Mouse (Mus musculus) heart, embryonic 10.5 days (tissue): ENCODE results near the gene Plagl2. TPM values are rescaled to one million over a fixed set of nuclear protein-coding genes. Genes with fewer than 3 reads are reported as not detected.
A peak's percentile ranks its signal among the peaks of the same experiment; 100 is the strongest.
"Not testable (repeated sequence)": the region's sequence is repeated elsewhere in the genome, so short reads cannot be mapped to it uniquely, and the experiment has no call there.

Experiments used
- DNase-seq: peaks from one replicate; pipeline ENCODE4 v3.0.0-alpha.2; 2017; ENCODE audit warnings: low spot score
- H3K27ac ChIP-seq: fragments of 300-500 bp; sonication (generic); 2 replicates; pipeline ENCODE4 v1.5.1; 2016; ENCODE audit warnings: mild to moderate bottlenecking
- H3K27me3 ChIP-seq: fragments of 300-500 bp; sonication (generic); 2 replicates; pipeline ENCODE4 v1.6.1; 2016; ENCODE audit warnings: mild to moderate bottlenecking; ENCODE audit not compliant: poor library complexity, insufficient read depth, severe bottlenecking
- H3K36me3 ChIP-seq: fragments of 300-500 bp; sonication (generic); 2 replicates; pipeline ENCODE4 v1.6.1; 2016; ENCODE audit warnings: mild to moderate bottlenecking, moderate library complexity
- H3K4me1 ChIP-seq: fragments of 300-500 bp; sonication (generic); 2 replicates; pipeline ENCODE4 v1.6.1; 2016; ENCODE audit warnings: mild to moderate bottlenecking
- H3K4me3 ChIP-seq: fragments of 300-500 bp; sonication (generic); 2 replicates; pipeline ENCODE4 v1.5.1; 2016; ENCODE audit warnings: mild to moderate bottlenecking, moderate library complexity
- H3K9me3 ChIP-seq: fragments of 300-500 bp; sonication (generic); 2 replicates; pipeline ENCODE4 v1.6.1; 2016; ENCODE audit warnings: mild to moderate bottlenecking, moderate library complexity
- WGBS: fragments of 180-500 bp; shearing (Covaris S2); methylation state at CpG from one replicate; pipeline ENCODE4 v1.1.7; 2016; 5-methylcytosine and 5-hydroxymethylcytosine counted together
- polyA plus RNA-seq: library from polyadenylated mRNA; unstranded; fragments of >200 nt; fragmentation: Nextera tagmentation; extraction: Ambion mirVana; gene quantifications from 2 replicates; pipeline ENCODE4 v1.2.1, GENCODE M21; 2016

Gene Plagl2
- polyA plus RNA-seq = 22.4 and 22.8 TPM in 2 replicates

DNA sequence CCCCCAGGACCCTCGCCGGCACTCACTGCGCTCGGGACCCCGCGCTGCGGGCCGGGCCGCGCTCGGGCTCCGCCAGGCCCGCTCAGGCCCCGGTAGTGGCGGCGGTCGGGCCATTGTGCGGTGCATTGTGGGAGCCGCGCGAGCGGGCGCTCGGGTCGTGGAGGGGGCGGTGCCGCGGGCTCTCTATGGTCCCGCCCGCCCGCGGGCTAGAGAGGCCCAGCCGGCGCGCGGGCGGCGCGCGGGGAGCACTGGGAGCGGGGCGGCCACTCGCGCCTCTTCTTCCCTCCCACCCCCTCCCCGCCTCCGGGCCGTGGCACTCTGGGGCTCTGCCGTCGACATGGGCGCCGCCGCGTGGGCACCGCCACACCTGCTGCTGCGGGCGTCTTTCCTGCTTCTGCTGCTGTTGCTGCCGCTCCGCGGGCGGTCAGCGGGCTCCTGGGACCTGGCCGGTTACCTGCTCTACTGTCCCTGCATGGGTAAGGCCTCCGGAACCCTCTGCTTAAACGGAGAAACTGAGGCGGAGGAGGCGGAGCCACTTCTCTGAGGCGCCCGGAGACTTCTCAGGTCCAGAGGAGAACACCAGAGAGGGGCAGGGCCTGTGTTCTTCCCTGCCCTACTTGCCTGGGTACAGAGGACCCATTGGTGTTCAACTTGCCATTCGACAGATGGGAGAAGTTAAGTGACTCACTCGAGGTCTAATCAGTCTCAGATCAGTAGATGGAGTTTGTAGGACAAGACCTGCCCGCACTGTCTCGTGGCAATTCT, at the start of gene Plagl2, which contains the start of gene Pofut1:
Plagl2 (minus strand) TSS at position 177 of the 765 bp plus-strand sequence.
Pofut1 (plus strand) TSS at position 284 of the 765 bp plus-strand sequence.
- Histone ChIP-seq H3K9me3 (no peaks in the 10 kb centered on the region), H3K27ac (peak within 1 kb of the TSS; percentile 95), H3K27me3 (no peaks in the 10 kb centered on the region), H3K36me3 (peaks cover 27% of the 10 kb centered on the region), H3K4me3 (peak within 1 kb of the TSS; percentile 79), H3K4me1 (peaks cover 41% of the 10 kb centered on the region)
- WGBS = under 1% methylated on average over 72 of the region's 72 CpGs
- peak; percentile 93 for DNase-seq

DNA sequence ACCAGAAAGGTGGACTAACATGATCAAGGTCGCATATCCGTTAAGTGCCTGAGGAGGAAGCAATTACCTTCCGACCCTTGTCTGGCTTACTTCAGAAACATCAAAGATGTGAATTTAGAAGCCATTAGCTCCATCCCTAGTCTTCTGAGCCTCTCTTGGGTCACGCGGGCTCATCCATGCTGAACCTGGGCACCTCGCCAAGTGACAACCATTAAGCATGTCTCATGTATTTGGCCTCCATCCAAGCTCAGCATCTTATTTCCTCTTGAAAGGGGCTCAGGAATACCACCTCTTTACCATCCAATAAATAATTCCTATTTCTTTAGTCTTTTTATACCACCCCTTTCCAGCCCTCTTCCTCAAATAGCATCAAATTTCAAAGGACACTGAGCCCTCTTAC, 46.6 kb upstream of the Plagl2 start:
- peaks cover 20% of the 10 kb centered on the region for H3K4me1 ChIP-seq
- no peak for DNase-seq
- 72% methylated on average over 6 of the region's 6 CpGs for WGBS

DNA sequence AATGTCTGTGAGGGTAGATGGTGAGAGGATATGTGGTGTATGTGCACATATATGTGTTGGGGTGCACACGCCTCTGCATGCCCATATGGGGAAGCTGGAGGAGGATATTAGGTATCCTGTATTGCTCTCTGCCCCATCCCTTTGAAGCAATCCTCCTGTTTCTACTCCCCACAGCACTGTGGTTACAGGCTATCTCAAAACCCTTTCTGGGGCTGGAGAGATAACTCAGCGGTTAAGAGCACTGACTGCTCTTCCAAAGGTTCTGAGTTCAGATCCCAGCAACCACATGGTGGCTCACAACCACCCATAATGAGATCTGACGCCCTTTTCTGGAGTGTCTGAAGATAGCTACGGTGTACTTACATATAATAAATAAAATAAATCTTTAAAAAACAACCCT, 45.3 kb upstream of the Plagl2 start:
- no peaks in the 10 kb centered on the region for H3K36me3 ChIP-seq
- no peak overlapping the region for H3K27ac ChIP-seq
- DNase-seq = no peak
- 77% methylated on average over 4 of the region's 4 CpGs for WGBS
- peaks cover 8% of the 10 kb centered on the region; the same call in 1 of the 2 replicates for H3K4me1 ChIP-seq
- H3K27me3 ChIP-seq = no peaks in the 10 kb centered on the region
- no peak overlapping the region for H3K4me3 ChIP-seq
- no peaks in the 10 kb centered on the region for H3K9me3 ChIP-seq

More for the DNA sequence above, 46.6 kb upstream of the Plagl2 start:
- no peaks in the 10 kb centered on the region for H3K9me3 ChIP-seq
- no peaks in the 10 kb centered on the region for H3K27me3 ChIP-seq
- no peak overlapping the region for H3K27ac ChIP-seq
- H3K36me3 ChIP-seq = no peaks in the 10 kb centered on the region
- H3K4me3 ChIP-seq = no peak overlapping the region

DNA sequence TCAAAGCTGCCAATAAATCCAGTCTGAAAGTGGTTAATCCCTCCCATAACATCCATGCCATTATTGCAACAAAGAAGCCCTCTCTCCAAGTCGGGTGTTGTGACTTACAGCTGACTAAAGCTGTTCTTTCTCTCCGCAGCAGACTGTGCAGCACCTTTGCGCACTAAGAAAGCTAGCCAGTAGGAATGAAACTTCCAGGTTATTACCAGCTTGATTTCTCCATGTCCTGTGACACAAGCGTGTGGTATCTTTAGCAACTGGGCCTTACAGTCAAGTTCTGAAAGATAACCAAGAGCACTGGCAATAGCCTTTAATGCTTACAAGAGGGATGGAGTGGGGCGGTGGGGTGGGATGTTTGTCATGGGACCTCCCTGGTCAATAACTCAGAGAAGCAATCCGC, 42.7 kb upstream of the Plagl2 start:
- 87% methylated on average over 6 of the region's 6 CpGs for WGBS

DNA sequence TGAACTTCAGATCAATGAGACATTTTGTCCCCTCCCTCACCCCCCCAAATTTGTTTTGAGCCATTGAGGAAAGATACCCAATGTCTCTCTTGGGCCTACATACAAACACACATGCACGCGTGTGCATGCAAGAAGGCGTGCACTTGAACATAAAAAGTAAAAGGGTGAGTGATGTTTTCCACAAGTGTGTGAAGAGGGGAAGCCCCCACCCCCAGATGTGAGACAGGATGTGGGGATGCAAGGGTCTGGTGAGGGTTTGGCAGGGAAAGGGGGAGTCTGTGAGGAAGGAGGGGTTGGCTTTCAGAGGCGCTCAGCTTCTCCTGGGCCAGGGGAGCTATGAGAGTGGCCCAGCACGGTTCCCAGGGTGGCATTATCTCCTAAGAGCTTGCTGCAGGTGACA, 37.1 kb upstream of the Plagl2 start:
- no peak overlapping the region for H3K27ac ChIP-seq
- 82% methylated on average over 5 of the region's 5 CpGs for WGBS
- no peaks in the 10 kb centered on the region for H3K27me3 ChIP-seq
- no peaks in the 10 kb centered on the region for H3K9me3 ChIP-seq
- H3K36me3 ChIP-seq = no peaks in the 10 kb centered on the region
- H3K4me3 ChIP-seq = no peak overlapping the region
- peaks cover 4% of the 10 kb centered on the region; the same call in 1 of the 2 replicates for H3K4me1 ChIP-seq
- no peak for DNase-seq

More for the DNA sequence above, 42.7 kb upstream of the Plagl2 start:
- Histone ChIP-seq H3K27me3 (no peaks in the 10 kb centered on the region), H3K27ac (no peak overlapping the region), H3K4me1 (no peaks in the 10 kb centered on the region; the same call in 1 of the 2 replicates), H3K9me3 (no peaks in the 10 kb centered on the region), H3K36me3 (no peaks in the 10 kb centered on the region), H3K4me3 (no peak overlapping the region)
- no peak for DNase-seq

DNA sequence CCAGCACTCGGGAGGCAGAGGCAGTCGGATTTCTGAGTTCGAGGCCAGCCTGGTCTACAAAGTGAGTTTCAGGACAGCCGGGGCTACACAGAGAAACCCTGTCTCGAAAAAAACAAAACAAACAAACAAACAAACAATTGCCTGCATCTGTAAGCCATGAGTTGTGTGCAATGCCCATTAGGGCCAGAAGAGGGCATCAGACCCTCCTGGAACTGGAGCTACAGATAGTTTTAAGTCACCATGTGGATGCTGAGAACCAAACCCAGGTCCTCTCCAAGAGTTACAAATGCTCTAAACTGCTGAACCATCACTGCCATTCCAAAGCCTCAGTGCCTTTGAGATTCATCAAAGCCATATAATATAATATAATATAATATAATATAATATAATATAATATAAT, 35.6 kb upstream of the Plagl2 start:
- H3K4me1 ChIP-seq, H3K36me3 ChIP-seq, H3K27me3 ChIP-seq, H3K4me3 ChIP-seq, H3K9me3 ChIP-seq, DNase-seq, H3K27ac ChIP-seq: not testable (repeated sequence)
- 88% methylated on average over 5 of the region's 5 CpGs for WGBS

DNA sequence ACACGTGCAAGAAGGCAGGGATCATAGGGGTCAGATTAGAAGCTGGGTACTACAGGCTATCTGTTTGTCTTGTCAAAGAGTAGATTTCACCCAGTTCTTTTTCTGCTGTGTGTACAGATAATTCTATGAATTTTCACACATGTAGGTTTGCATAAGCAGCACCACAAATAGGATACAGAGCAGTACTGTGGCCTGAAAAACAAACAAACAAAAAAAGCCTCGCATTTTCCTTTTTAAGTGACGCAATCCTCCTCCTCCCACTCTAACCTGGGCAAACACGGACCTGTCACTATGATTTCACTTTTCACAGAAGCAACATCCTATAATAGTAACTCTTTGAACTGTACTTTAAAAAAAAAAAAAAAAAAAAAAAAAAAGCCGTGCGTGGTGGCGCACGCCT, 35.2 kb upstream of the Plagl2 start:
- 92% methylated on average over 8 of the region's 8 CpGs for WGBS
- Histone ChIP-seq H3K27ac (no peak overlapping the region), H3K4me1 (peaks cover 8% of the 10 kb centered on the region), H3K27me3 (no peaks in the 10 kb centered on the region), H3K4me3 (no peak overlapping the region), H3K36me3 (no peaks in the 10 kb centered on the region), H3K9me3 (no peaks in the 10 kb centered on the region)
- DNase-seq = no peak

DNA sequence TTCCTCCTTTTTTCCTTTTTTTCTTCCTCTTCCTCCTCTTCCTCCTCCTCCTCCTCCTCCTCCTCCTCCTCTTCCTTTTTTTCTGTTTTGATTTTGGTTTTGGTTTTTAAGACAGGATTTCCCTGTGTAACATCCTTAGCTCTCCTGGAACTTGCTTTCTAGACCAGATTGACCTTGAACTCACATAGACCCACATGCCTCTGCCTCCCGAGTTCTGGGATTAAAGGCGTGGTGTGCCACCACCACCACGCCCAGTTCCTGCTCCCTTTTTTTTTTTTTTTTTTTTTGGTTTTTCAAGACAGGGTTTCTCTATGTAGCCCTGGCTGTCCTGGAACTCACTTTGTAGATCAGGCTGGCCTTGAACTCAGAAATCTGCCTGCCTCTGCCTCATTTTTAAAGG, 34.4 kb upstream of the Plagl2 start:
- H3K36me3 ChIP-seq, H3K27ac ChIP-seq, H3K27me3 ChIP-seq, DNase-seq, H3K4me1 ChIP-seq, H3K9me3 ChIP-seq, H3K4me3 ChIP-seq: not testable (repeated sequence)
- WGBS = 71% methylated on average over 3 of the region's 3 CpGs

DNA sequence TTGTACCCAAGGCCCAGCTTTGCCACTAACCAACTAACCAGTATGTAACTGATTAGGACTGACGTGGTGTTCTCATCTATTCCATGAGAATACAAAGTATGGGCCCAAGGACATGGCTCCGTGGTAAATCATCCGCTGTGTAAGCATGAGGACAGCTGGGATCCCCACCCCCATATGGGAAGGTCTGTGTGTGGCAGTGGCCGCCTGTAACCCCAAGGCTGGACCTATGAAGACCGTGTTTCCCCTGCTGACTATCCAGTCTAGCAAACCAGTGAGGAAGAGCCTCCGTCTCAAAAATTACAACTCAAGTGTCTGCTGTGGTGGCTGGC, 33.7 kb upstream of the Plagl2 start:
- Histone ChIP-seq H3K4me1 (peaks cover 10% of the 10 kb centered on the region), H3K27ac (peak overlapping the region; percentile 1; the same call in 1 of the 2 replicates), H3K36me3 (no peaks in the 10 kb centered on the region), H3K4me3 (no peak overlapping the region), H3K27me3 (no peaks in the 10 kb centered on the region), H3K9me3 (no peaks in the 10 kb centered on the region)
- 77% methylated on average over 6 of the region's 6 CpGs for WGBS
- no peak for DNase-seq

DNA sequence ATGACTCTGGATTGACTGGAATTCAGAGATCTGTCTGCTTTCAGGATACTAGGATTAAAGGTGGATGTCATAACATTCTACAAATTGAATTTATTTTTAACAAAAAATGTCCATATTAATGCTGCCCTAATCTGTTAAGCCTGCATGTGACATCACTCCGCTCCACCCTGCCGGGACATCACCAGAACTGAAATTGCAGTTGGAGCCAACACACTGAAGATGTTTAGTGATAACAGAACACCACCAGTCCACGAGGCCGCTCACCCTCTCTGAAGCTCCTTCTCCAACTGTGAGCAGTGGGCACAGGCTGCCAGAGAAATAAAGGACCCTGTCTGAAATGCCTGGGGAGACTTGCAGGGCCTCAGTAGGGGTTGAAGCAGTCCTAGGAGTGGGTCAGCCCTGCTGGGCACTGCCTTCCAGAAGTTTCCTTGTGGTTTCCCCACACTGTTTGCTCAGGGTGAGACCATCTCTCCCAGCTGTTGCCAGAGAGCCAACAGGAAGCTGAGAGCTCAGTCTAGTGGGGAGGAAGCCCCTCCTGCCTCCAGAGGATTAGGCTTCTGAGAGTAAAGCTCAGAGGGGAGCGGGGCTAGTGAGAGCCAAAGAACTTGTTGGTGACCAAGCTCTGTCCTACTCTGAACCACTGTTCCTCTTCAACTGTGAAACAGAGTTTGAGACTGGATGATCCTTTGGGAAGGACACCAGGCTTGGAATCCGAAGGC, 33.1 kb upstream of the Plagl2 start:
- not testable (repeated sequence) for H3K36me3 ChIP-seq, H3K4me3 ChIP-seq, H3K9me3 ChIP-seq, DNase-seq, H3K27me3 ChIP-seq
- 66% methylated on average over 6 of the region's 6 CpGs for WGBS
- Histone ChIP-seq H3K4me1 (peaks cover 13% of the 10 kb centered on the region), H3K27ac (peak overlapping the region; percentile 1; the same call in 1 of the 2 replicates)

DNA sequence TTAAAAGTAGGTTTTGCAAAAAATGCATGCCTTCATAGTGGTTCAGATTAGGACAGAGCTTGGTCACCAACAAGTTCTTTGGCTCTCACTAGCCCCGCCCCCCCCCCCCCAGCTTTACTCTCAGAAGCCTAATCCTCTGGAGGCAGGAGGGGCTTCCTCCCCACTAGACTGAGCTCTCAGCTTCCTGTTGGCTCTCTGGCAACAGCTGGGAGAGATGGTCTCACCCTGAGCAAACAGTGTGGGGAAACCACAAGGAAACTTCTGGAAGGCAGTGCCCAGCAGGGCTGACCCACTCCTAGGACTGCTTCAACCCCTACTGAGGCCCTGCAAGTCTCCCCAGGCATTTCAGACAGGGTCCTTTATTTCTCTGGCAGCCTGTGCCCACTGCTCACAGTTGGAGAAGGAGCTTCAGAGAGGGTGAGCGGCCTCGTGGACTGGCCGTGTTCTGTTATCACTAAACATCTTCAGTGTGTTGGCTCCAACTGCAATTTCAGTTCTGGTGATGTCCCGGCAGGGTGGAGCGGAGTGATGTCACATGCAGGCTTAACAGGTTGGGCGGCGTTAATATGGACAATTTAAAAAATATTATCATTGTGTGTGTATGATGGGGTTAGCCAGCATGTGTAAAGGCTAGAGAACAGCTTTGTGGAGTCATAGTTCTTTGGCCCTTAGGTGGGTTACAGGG, 29.1 kb upstream of the Plagl2 start:
- not testable (repeated sequence) for DNase-seq, H3K27ac ChIP-seq, H3K9me3 ChIP-seq, H3K4me3 ChIP-seq, H3K27me3 ChIP-seq
- H3K36me3 ChIP-seq = peaks cover 17% of the 10 kb centered on the region
- peaks cover 13% of the 10 kb centered on the region for H3K4me1 ChIP-seq
- WGBS = 62% methylated on average over 8 of the region's 8 CpGs

DNA sequence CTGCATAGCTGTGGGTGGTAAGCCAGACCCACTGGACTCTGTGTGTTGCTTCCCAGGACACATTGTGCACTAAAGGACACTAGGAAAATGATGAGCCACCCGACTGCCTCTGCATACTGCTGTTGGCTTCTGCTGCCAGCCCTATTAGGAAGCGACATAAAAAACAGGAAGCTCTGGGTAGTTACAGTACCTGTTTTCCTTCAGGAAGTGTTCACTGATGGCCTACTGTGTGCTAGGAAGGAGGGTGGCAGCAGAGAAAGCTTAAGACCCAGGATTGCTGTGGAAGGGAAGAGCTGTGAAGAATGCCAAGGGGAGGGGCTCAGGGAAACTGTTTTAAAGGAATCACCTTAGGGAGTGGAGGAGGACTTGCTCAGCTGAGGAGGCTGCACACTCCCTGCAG, 26.1 kb upstream of the Plagl2 start:
- peaks cover 46% of the 10 kb centered on the region for H3K36me3 ChIP-seq
- no peak for DNase-seq
- WGBS = 76% methylated on average over 2 of the region's 2 CpGs
- H3K9me3 ChIP-seq = no peaks in the 10 kb centered on the region
- H3K4me1 ChIP-seq = peaks cover 6% of the 10 kb centered on the region
- H3K27ac ChIP-seq = no peak overlapping the region
- H3K4me3 ChIP-seq = no peak overlapping the region
- no peaks in the 10 kb centered on the region for H3K27me3 ChIP-seq

DNA sequence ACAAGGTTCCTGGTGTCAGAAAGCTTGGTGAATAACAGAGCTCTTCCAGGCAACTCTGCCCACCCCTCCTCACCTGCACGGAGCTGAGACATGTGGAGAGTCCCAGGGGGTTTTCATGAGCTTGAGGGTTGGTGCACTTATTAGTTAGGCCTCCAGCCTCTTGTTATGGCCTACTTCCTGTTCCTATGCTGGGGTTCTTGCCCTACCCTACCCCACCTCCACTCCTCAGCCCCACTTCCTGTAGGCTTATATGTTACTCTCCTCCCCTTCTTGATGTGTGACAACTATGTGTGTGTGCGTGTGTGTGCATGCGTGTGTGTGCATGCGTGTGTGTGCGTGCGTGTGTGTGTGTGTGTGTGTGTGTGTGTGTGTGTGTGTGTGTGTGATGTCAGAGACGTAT, 21.8 kb upstream of the Plagl2 start:
- no peaks in the 10 kb centered on the region for H3K9me3 ChIP-seq
- H3K4me3 ChIP-seq = no peak overlapping the region
- no peaks in the 10 kb centered on the region for H3K27me3 ChIP-seq
- H3K4me1 ChIP-seq = peaks cover 28% of the 10 kb centered on the region
- WGBS = 80% methylated on average over 6 of the region's 7 CpGs
- no peak overlapping the region for H3K27ac ChIP-seq
- no peak for DNase-seq
- H3K36me3 ChIP-seq = peaks cover 59% of the 10 kb centered on the region
